Mouse (Mus musculus): Measurements from ENCODE around the gene Olfr1424. TPM values are rescaled to one million over a fixed set of nuclear protein-coding genes. Genes with fewer than 3 reads are reported as not detected.

Olfr1424 gene
- polyA plus RNA-seq, 1 experiment from 2014 or later = not detected

DNA sequence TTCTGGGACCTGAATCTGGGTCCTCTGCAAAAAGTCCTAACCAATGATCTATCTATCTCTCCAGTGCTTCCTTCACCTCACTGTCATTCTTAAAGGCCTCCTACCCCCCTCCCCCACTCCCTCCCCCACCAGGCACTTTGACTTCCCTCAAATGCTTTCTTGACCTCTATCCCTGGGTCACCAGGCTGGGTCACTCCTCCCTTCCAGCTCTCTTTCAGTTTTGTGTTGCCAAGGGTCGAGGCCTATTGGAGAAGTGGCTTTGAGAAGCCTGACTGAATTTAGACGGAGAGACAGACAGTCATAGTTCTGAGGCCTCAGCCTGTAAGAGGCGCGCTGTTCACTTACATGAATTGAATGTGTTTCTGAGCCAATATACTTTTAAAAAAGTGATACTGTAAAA lies 46.3 kb downstream of the Olfr1424 start:
- no peak overlapping the region for H3K9ac ChIP-seq
- no peak overlapping the region for H3K27ac ChIP-seq
- H3K27me3 ChIP-seq = no peaks in the 10 kb centered on the region
- no peak for ATAC-seq (ENCODE audit: low FRiP score)
- H3K4me2 ChIP-seq = no peak overlapping the region
- 0 out of 2 replicates have a peak, but pooled peaks cover 5% of the 10 kb centered on the region for H3K4me1 ChIP-seq
- H3K4me3 ChIP-seq (replicated peaks) = no peak overlapping the region
- no peaks in the 10 kb centered on the region for H3K9me3 ChIP-seq
- 78% methylated on average over 4 of the region's 4 CpGs for WGBS
- no peaks in the 10 kb centered on the region for H3K36me3 ChIP-seq (replicated peaks)

GRCm38 (mm10) chr19:12015708-12016107 lies 46.8 kb downstream of the Olfr1424 start:
- Histone ChIP-seq H3K36me3 (replicated peaks) (no peaks in the 10 kb centered on the region), H3K4me2 (no peak overlapping the region), H3K4me1 (0 out of 2 replicates have a peak, but pooled peaks cover 5% of the 10 kb centered on the region), H3K27ac (no peak overlapping the region), H3K9me3 (no peaks in the 10 kb centered on the region), H3K27me3 (no peaks in the 10 kb centered on the region), H3K9ac (no peak overlapping the region), H3K4me3 (replicated peaks) (no peak overlapping the region)
- ATAC-seq (ENCODE audit: low FRiP score) = no peak
- WGBS = 74% methylated on average over 8 of the region's 8 CpGs

- H3K4me2 ChIP-seq = peak overlapping the region; percentile 63
- under 1% methylated on average over 10 of the region's 12 CpGs for WGBS
Measured at GRCm38 (mm10) chr19:12013228-12013627, 49.3 kb downstream of the Olfr1424 start.

GRCm38 (mm10) chr19:12012615-12013014 lies 49.9 kb downstream of the Olfr1424 start:
- H3K27ac ChIP-seq = no peak overlapping the region
- WGBS = under 1% methylated on average over 10 of the region's 10 CpGs
- no peaks in the 10 kb centered on the region for H3K27me3 ChIP-seq
- H3K9ac ChIP-seq = peak overlapping the region; percentile 46
- H3K36me3 ChIP-seq (replicated peaks) = no peaks in the 10 kb centered on the region
- ATAC-seq (ENCODE audit: low FRiP score) = no peak
- peak overlapping the region; percentile 65 for H3K4me3 ChIP-seq (replicated peaks)
- peak overlapping the region; percentile 63 for H3K4me2 ChIP-seq
- H3K4me1 ChIP-seq = peaks cover 3% of the 10 kb centered on the region
- no peaks in the 10 kb centered on the region for H3K9me3 ChIP-seq

More at GRCm38 (mm10) chr19:12013228-12013627, 49.3 kb downstream of the Olfr1424 start:
- H3K9me3 ChIP-seq = no peaks in the 10 kb centered on the region
- no peak for ATAC-seq (ENCODE audit: low FRiP score)
- H3K36me3 ChIP-seq (replicated peaks) = no peaks in the 10 kb centered on the region
- no peaks in the 10 kb centered on the region for H3K27me3 ChIP-seq
- H3K27ac ChIP-seq = no peak overlapping the region
- H3K4me3 ChIP-seq (replicated peaks) = peak overlapping the region; percentile 65
- H3K4me1 ChIP-seq = no peaks in the 10 kb centered on the region
- H3K9ac ChIP-seq = peak overlapping the region; percentile 46

DNA sequence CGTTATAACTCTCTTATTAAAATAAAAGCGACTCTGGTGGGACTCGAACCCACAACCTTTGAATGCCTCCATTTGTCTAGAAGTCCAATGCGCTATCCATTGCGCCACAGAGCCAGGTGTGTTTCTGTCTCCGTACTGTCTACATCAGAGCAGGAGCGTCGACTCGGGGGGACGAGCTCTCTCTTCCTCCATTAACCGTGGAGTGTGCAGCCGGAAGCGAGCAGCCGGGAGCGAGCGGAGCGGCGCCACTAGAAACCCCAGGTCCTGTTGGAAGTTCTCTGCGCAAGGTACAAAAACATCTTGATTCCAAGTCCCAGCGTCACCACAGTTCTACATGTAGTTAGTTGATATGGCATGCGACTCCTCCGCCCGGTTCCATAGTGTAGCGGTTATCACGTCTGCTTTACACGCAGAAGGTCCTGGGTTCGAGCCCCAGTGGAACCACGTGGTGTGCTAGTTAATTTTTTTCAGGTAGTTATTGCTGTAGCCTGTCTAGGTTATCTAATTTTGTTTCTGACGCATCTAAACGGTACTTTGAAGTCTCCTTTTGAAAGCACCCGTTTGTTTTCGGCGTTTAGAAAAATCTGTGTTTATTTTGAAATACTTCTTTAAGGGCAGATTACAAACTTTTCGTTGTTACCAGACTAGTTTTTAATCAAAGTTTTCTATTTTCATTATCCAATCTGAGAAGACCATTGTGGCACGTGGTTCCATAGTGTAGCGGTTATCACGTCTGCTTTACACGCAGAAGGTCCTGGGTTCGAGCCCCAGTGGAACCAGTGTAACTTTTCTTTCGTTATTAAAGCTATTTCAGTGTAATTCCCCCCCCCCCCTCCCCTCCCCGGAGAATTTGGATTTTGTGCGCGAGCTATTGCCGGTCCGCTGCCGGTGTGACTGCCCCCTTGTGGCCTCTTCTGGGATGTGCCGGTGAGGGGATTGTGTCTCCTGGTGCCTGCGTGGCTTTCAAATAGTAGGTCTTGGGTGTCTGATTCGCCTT lies 50.6 kb downstream of the Olfr1424 start:
- Histone ChIP-seq H3K9me3 (no peaks in the 10 kb centered on the region), H3K4me2 (peak overlapping the region; percentile 63), H3K4me1 (peaks cover 11% of the 10 kb centered on the region), H3K4me3 (replicated peaks) (peak overlapping the region; percentile 65), H3K36me3 (replicated peaks) (no peaks in the 10 kb centered on the region), H3K27ac (peak overlapping the region; percentile 69), H3K27me3 (no peaks in the 10 kb centered on the region), H3K9ac (peak overlapping the region; percentile 8; the same call in 1 of the 2 replicates)
- WGBS = under 1% methylated on average over 49 of the region's 49 CpGs
- ATAC-seq (ENCODE audit: low FRiP score) = peak; percentile 85

GRCm38 (mm10) chr19:12010916-12011559 lies 51.4 kb downstream of the Olfr1424 start:
- Histone ChIP-seq H3K36me3 (replicated peaks) (no peaks in the 10 kb centered on the region), H3K27me3 (no peaks in the 10 kb centered on the region), H3K4me3 (replicated peaks) (peak overlapping the region; percentile 65), H3K9me3 (no peaks in the 10 kb centered on the region), H3K4me2 (peak overlapping the region; percentile 63), H3K27ac (peak overlapping the region; percentile 91), H3K9ac (peak overlapping the region; percentile 72), H3K4me1 (peaks cover 16% of the 10 kb centered on the region)
- peak; percentile 63 for ATAC-seq (ENCODE audit: low FRiP score)
- under 1% methylated on average over 26 of the region's 26 CpGs for WGBS

GRCm38 (mm10) chr19:12010281-12010771 lies 52.2 kb downstream of the Olfr1424 start:
- Histone ChIP-seq H3K4me3 (replicated peaks) (peak overlapping the region; percentile 65), H3K4me2 (peak overlapping the region; percentile 63), H3K27me3 (no peaks in the 10 kb centered on the region), H3K9me3 (no peaks in the 10 kb centered on the region), H3K27ac (peak overlapping the region; percentile 91), H3K4me1 (peaks cover 16% of the 10 kb centered on the region), H3K36me3 (replicated peaks) (no peaks in the 10 kb centered on the region), H3K9ac (peak overlapping the region; percentile 72)
- peak; percentile 22; the same call in 1 of the 2 replicates for ATAC-seq (ENCODE audit: low FRiP score)
- under 1% methylated on average over 24 of the region's 24 CpGs for WGBS

- WGBS = under 1% methylated on average over 24 of the region's 24 CpGs
- H3K4me2 ChIP-seq = peak overlapping the region; percentile 63
- H3K27ac ChIP-seq = peak overlapping the region; percentile 91
- peak overlapping the region; percentile 65 for H3K4me3 ChIP-seq (replicated peaks)
- H3K9me3 ChIP-seq = no peaks in the 10 kb centered on the region
- H3K36me3 ChIP-seq (replicated peaks) = no peaks in the 10 kb centered on the region
- H3K4me1 ChIP-seq = peaks cover 19% of the 10 kb centered on the region
- peak overlapping the region; percentile 72 for H3K9ac ChIP-seq
- ATAC-seq (ENCODE audit: low FRiP score) = no peak
- no peaks in the 10 kb centered on the region for H3K27me3 ChIP-seq
Measured at GRCm38 (mm10) chr19:12009501-12010280, 52.8 kb downstream of the Olfr1424 start.

Other genes starting within 250 kb of the Olfr1424 start
- gene Stx3, start 243.3 kb downstream of the Olfr1424 start, polyA plus RNA-seq (2016; fragmentation: Nextera tagmentation; extraction: Ambion mirVana) = 7.5 and 8.1 TPM in 2 replicates
- not detected in 2 replicates for gene Olfr1417, start 223.5 kb downstream of the Olfr1424 start, polyA plus RNA-seq (2016; fragmentation: Nextera tagmentation; extraction: Ambion mirVana)
- gene Olfr1418, start 201.6 kb downstream of the Olfr1424 start, polyA plus RNA-seq (2016; fragmentation: Nextera tagmentation; extraction: Ambion mirVana) = not detected in 2 replicates
- gene Olfr1419, start 187.6 kb downstream of the Olfr1424 start, polyA plus RNA-seq (2016; fragmentation: Nextera tagmentation; extraction: Ambion mirVana) = not detected in 2 replicates
- gene Olfr1420, start 176.1 kb downstream of the Olfr1424 start, polyA plus RNA-seq (2016; fragmentation: Nextera tagmentation; extraction: Ambion mirVana) = 0.06 TPM in 1 of 2 replicates, not detected in the other
- gene Patl1, start 150.3 kb downstream of the Olfr1424 start, polyA plus RNA-seq (2016; fragmentation: Nextera tagmentation; extraction: Ambion mirVana) = 23.4 and 26.8 TPM in 2 replicates
- gene Osbp, start 96.7 kb downstream of the Olfr1424 start, polyA plus RNA-seq (2016; fragmentation: Nextera tagmentation; extraction: Ambion mirVana) = 5.8 and 6.3 TPM in 2 replicates
- 0.04 TPM in 1 of 2 replicates, not detected in the other for gene Olfr1423, start 21.4 kb downstream of the Olfr1424 start, polyA plus RNA-seq (2016; fragmentation: Nextera tagmentation; extraction: Ambion mirVana)
- gene Olfr1425, start 15.0 kb upstream of the Olfr1424 start, polyA plus RNA-seq (2016; fragmentation: Nextera tagmentation; extraction: Ambion mirVana) = not detected in 2 replicates
- gene Olfr1426, start 29.3 kb upstream of the Olfr1424 start, polyA plus RNA-seq (2016; fragmentation: Nextera tagmentation; extraction: Ambion mirVana) = not detected in 2 replicates
- gene Olfr1427, start 40.7 kb upstream of the Olfr1424 start, polyA plus RNA-seq (2016; fragmentation: Nextera tagmentation; extraction: Ambion mirVana) = not detected in 2 replicates
- gene Olfr1428, start 53.2 kb upstream of the Olfr1424 start, polyA plus RNA-seq (2016; fragmentation: Nextera tagmentation; extraction: Ambion mirVana) = not detected in 2 replicates
- not detected in 2 replicates for gene Olfr76, start 60.5 kb upstream of the Olfr1424 start, polyA plus RNA-seq (2016; fragmentation: Nextera tagmentation; extraction: Ambion mirVana)
- gene Olfr1555-ps1, start 107.4 kb upstream of the Olfr1424 start, polyA plus RNA-seq (2016; fragmentation: Nextera tagmentation; extraction: Ambion mirVana) = not detected in 2 replicates
- not detected in 2 replicates for gene Olfr1431, start 138.0 kb upstream of the Olfr1424 start, polyA plus RNA-seq (2016; fragmentation: Nextera tagmentation; extraction: Ambion mirVana)
- not detected in 2 replicates for gene Olfr1432, start 169.9 kb upstream of the Olfr1424 start, polyA plus RNA-seq (2016; fragmentation: Nextera tagmentation; extraction: Ambion mirVana)
- gene Olfr262, start 179.0 kb upstream of the Olfr1424 start, polyA plus RNA-seq (2016; fragmentation: Nextera tagmentation; extraction: Ambion mirVana) = not detected in 2 replicates
- not detected in 2 replicates for gene Olfr235, start 198.3 kb upstream of the Olfr1424 start, polyA plus RNA-seq (2016; fragmentation: Nextera tagmentation; extraction: Ambion mirVana)
- not detected in 2 replicates for gene Olfr1434, start 217.2 kb upstream of the Olfr1424 start, polyA plus RNA-seq (2016; fragmentation: Nextera tagmentation; extraction: Ambion mirVana)
- not detected in 2 replicates for gene Olfr1436, start 236.4 kb upstream of the Olfr1424 start, polyA plus RNA-seq (2016; fragmentation: Nextera tagmentation; extraction: Ambion mirVana)

Data from forebrain, embryonic 12.5 days (tissue).